Mouse (Mus musculus): Measurements from ENCODE around the gene Gpr35.

Gpr35 gene

DNA sequence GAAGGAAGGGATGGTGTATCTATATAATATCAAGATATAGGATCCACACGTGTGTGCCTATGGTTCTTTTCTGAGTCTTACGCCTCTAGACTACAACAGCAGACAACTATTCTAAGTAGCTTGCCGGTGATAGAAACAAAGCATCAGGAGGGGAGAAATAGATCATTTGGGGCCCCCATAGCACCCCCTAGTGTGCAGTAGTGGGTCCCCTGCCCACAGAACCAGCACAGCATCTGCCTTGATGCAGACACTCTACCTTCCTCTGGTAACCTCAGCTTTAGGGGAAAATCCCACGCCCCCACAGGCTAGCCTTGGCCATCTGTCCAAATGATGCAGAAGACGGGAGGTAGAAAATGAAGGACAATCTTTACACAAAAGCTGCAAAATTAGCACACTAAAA is 34.3 kb downstream of the Gpr35 start:
- no peak for DNase-seq

DNA sequence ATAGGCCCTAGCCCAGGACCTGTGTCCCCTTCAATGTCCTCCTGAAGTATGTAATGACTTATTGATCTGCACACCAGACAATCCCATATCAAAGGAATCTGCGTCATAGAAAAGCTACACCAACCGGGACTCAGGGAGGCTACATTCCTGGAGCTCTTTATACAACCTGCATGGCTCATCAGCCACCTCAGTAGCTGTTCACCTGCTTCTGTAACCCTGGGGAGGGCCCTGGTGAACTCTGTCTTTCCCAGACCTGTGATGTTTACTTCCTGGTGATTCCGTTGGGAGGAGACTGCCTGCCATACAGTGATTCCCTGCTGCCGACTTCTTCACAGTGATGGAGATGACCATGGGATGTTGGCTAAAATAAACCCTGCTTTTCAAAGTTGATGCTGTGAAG is 38.2 kb downstream of the Gpr35 start:
- no peak for DNase-seq

DNA sequence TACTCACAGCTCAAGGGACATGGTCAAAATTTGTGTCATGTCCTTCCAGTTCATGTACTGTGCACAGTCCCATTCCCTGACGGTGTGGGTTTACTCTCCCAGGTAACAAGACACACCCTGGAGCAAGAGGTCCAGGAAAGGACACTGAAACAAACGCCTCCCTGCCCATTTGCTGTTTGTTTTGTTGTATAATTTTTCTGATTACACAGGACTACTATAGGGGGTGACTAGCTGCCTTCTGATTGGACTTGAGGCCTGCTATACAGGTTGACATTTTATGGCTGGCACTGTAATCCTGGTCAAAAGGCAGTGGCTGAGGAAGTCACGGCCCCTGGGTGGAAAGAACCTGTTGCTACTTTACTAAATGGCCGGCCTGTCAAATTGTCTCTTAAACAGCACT is 39.2 kb downstream of the Gpr35 start:
- no peak for DNase-seq

DNA sequence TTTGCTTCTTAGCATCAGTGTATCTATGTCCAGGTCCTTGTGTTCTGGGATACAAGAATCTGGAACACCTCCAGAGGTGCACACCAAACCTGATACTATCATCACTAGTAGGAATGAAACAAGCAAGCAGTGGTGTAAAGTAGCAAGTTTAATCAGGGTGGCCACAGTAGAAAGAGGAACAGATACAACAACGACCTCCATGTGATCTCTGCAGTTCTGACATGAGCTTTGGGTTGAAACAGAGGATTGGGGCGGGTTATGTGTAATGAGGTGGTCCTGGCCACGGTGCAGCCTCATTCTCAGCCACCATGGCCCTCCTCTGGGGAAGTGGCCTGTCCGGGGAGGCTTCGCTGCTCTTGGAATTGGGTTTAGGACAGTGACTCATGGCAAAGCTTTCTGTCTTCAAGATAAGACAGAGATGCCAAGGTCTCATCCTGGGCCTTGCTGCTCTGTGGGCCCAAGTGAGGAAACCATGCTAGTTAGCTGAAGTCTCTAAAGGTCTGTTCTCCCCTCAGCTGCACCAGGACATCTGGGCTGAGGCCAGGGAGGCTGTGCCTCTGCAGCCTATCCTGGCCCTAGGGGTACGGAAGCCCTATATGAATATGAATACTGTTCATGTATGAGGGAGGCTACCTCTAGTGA is 41.7 kb downstream of the Gpr35 start:
- peak in 1 of 2 experiments; percentile 16 for DNase-seq

DNA sequence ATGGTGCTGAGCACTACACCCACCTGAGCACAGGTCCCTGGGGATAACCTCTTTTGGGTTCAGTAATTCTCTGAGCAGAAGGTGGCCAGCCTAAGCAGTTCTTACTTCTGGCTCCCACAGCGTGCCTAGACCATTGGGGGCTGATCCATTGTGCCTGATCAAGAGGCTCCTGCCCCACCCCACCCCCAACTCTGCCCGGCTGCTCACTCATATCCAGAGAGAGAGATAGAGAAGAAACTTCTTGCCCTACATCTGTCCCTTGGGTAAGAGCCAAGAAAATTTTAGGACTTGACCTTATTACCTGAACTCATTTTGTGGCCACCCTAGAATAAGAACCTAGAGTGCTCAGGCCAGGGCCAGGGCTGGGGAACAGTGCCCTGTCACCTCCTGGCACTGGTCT is 42.2 kb downstream of the Gpr35 start:
- DNase-seq: peak in 1 of 2 experiments; percentile 11

DNA sequence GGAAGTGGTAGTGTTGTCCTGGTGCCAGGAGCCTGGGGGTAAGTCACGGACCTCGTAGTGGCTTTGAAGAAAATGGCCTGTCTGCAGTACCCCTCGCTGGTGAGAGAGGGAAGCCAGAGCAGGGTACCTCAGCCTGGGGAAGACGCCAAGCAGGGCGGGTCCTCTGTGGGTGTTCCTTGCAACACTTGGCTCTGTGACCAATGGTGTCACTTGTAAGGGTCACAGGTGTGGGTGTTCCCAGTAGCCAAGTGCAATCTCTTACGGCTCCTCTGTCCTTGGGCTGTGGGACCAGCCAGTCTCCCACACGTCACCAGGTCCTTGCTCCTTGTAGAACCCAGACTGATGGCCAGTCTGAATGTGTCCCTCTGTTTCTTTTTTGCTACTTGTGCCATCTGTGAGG is 55.4 kb downstream of the Gpr35 start, which contains the start of gene Aqp12:
Gene Aqp12 (plus strand): TSS at position 274 of the 400 bp plus-strand sequence.
- no peak for DNase-seq

DNA sequence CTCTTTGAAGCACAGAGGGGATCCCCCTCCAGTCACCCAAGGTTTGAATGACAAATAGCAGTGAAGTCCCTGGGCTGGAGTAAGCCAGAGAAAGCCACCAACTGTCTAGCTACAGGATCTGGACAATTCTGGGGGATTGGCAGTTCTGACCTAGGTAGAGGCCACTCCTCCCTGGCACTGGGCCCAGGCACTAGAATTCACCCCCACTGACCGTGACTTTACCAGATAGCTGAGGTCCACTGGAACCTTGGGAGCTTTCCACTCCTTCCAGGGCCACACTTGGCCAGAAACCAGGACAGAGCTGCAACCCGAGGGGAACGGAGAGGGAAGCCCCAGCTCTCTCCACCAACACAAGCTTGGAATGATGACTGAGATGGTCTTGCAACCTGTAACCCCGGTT is 58.5 kb downstream of the Gpr35 start:
- DNase-seq: peak in 1 of 2 experiments; percentile 16

DNA sequence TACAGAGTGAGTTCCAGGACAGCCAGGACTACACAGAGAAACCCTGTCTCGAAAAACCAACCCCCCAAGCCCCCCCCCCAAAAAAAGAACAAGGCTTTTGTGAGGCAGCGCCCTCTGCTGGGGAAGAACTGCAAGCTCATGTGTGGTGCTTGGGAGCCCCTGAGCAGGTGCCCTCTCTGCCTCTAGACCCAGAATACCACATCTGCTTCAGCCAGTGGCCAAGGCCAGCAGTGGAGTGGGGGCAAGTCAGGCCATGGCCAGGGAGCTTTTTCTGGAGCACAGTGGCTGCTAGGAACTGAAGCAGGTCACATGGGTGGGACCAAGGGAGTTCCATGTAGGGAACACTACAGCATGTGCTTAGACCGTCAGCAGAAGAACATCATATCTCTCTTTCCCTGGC is 60.1 kb downstream of the Gpr35 start:
- DNase-seq: peak in 1 of 2 experiments; percentile 28

DNA sequence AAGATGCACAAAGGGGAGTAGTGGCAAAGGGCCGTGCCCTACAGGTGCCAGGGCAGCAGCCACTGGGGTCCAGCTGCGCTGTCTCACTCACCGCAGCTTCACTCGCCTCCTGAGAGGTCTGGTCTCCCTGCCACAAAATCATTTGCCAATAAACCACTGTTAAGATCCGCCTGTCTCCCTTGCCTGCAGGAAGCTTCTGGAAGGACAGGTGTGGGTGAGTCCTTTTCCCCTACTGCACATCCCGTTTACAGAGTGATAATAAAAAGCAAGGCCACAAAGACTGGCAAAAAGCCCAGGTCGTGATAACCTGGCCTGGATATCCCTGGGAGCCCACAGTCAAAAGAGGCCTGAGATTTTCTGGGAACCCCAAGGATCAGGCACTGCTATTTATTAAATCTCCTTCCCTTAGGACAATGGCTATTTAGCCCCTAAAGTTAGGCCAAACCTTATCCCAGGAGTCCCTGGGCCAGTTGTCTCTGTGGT is 61.5 kb downstream of the Gpr35 start:
- DNase-seq: no peak

DNA sequence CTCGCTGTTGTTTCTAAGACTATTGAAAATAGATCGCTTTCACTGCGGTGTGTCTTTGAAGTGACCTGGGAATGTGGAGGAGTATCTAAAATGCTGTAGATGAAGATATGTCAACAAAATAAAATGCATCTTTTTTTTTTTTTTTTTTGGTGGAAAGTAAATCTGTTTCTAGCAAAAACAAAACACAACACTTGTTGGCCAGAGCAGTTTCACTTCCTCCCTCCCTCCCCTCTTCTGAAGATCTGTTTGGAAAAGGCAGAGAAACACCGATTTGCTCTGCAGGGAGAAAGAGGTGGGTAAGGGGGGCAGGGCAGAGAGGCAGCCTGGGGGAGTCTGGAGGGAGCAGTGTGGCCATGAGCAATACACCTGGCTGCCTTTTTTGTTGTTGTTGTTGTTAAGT is 62.7 kb downstream of the Gpr35 start:
- DNase-seq: no peak

DNA sequence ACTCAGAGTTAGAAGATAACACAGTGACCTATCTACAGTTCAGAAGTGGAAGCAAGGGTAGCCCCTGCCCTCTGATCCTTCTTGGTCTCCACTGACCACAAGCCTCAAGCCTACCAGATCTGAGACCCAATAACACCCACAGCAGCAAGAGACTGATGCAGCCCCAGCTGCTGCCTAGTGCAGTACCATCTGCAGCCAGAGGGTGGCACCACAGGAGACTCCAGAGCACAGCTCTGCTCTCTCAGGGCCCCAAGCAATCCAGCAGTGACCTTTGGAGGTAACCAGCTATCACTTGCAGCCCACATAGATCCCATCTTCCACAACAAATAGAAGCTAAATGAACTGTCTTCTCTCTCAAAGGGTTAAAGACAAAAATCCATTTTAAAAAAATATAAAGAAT is 63.8 kb downstream of the Gpr35 start:
- peak; percentile 72 to 86 for DNase-seq

DNA sequence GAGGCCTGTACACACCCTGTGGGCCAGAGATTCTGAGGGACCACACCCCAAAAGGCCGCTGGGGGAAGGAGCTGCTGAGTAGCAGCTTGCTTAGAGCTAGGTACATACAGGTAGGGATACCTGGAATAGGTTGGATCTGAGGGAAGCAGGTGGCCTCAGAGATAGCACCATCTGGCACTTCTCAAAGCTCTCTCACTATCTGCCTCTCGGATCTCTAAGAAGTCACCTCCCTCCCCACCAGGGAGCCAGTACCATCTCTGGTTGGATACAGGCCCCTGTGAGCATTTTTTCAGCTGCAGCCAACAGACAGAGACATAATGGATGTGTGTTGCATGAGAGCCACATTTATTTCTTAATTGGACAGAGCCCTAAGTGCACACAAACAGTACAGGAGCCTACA is 64.5 kb downstream of the Gpr35 start:
- DNase-seq: no peak

DNA sequence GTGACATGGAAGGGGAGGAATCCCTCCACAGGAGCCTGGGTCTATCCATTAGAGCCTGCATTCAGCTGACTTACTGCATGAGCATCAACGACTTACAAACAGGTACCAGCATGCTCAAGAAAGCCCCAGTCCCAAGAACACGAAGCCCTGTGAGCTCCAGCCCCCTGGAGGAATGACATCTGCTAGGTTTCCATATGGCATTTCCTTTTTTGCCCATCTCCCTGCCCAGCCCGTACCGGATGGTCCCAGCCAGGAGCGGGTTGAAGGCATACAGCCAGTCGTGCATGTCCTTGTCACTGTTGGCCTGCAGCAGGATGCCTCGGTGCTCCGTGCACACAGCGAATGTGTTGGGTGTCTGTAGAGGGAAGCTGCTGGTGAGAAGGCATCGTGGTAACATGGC is 68.1 kb downstream of the Gpr35 start:
- DNase-seq: no peak

DNA sequence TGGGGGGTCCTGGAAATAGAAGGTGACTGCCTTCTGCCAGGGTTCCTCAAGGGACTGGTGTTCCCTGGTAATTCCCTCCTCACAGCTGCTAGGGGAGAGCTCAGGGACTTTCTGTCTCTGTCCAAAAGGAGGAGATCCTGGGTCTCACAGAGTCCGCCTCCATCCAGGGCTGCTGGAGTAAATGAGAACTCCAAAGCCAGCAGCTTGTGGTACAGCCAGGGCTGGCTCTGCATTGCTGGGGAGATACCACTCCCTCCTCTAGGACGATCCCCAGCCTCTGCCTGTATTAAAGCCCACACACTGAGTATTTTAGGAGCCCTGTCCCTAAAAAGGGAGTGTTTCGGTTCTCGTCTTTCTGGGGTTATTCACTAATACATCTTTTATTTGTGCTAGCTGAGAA is 69.9 kb downstream of the Gpr35 start:
- no peak for DNase-seq

DNA sequence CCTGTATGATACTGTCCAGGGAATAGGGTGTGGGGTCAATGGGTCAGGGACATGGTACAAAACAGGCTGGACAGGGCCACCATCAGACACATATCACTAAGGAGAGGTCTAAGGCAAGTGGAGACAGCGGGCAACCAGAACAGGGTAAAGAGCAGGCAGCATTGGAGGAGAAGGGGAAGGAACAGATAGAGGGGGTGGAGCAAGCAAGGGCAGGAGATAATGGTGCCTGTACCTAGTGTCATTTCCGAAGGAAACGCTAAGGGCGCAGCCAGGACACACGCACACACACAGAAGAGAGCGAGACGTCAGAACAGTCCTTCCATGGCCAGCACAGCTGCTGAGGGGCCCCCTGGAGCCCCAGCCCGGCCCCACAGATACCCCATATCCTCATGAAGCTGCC is 75.9 kb downstream of the Gpr35 start:
- DNase-seq: no peak

DNA sequence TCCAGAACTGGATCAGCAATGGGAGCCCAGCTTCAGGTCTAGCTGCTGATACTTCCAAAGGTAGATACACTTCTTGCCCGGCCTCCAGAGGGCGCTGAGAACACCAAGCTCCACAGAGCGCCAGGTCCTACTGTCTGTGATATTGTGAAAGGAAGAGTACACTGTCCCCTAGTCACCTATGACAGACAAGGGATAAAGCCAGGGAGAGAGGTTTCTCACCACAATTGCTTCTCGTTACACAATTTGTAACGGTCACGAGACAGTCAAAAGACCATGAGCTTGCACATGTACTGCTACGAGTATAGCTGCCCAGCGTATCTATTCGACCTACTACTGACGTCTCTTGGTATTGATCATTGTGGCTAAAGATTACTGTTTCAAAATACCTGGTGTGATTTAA is 78.7 kb downstream of the Gpr35 start:
- peak in 1 of 2 experiments; percentile 20 for DNase-seq

DNA sequence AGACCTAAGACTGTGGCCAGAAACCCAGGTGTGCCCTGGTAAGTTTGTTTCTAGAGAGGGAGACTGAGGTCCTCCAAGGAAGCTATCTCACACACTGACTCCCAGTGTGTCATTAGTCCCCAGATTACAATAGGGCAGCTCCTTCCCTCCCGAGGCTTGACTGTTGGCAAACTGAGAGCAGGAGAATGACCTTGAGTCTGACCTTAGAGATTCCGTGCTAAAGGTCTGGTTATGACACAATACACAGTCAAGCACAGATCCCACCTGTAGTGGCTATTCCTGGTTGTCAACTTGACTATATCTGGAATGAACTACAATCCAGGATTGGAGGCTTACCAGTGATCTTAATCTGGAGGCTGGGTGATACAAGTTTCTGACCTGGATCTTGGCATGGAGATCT is 79.4 kb downstream of the Gpr35 start:
- DNase-seq: no peak

DNA sequence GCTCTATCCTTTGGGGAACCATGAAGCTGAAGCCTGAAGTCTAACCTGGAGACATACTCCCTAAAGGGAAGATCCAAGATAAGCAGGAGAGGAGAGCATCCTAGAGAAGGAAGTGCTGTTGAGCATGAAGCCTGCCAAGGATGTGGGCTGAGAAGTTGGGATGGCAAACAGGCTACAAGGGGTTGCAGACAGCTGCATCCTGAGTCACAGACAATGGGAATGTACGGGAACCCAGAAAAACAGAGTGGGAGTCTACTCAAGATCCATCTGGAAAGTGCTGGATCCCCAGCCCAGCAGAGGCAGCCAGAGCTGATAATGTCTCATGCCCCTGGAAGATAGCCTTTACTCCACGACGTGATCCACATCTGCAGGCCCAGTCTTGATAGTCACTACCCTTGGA is 80.5 kb downstream of the Gpr35 start:
- DNase-seq: no peak

DNA sequence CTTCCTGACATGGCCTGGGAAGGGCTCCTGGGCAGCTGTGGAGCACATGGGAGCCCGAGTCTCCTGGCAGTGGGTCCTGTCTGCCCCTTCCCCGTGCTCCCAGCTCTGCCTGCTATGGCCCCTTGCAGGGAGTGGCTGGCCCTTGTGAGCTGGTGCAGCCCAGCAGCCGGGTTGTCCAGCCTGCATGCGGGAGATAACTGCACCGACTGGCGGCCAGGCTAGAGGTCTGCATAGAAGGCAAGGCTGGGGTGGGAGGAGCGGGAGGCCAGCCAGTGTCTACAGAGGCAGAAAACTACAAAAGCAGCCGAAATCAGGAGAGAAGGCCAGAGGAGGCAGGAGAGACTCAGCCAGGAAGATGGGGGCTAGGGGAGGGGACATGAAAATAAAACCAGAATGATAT is 83.3 kb downstream of the Gpr35 start:
- DNase-seq: no peak

DNA sequence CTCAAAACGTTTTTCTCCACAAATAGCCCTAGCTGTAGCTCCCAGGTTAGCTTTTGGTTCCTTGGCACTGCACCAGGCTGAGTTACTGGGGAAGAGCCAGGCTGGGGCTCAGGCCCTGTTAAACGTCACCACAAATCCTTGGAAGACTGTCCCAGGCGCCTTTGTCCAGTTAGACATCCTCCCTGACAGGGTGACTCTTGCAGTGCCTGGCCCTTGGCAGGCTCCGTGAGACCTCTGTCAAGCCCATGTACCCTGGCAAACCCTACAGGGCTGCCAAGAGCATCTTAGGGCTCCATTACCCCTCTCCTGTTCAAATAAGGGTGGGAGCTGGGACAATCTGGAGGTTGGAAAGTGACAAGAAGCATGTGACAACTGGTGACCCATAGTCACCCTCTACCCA is 85.3 kb downstream of the Gpr35 start:
- no peak for DNase-seq
